Comparison of ENCODE assay signal across 9 mouse cellular contexts in genomic region chr2:136885579-136885978, GRCm38 (mm10). TPM values are rescaled to one million over a fixed set of nuclear protein-coding genes. Genes with fewer than 3 reads are reported as not detected.
DNase-seq lines count a peak whose midpoint lies in the region; ATAC-seq and TF ChIP-seq lines count a peak whose summit lies in the region.
"Had no signal": no experiment of that assay in that cellular context is flagged by ENCODE, and none has a peak within 500 bp of the region (broad histone marks: within the 10 kb centered on the region; RNA-seq: fewer than 3 reads in every experiment).

AL731706.2 (minus strand) TSS chr2:136885679.

- H3K4me1 ChIP-seq in forebrain, embryonic 15.5 days: peaks cover 10% of the 10 kb centered on the region; the same call in 1 of the 2 replicates
- peaks cover 6% of the 10 kb centered on the region for H3K4me1 ChIP-seq in hindbrain, embryonic 14.5 days (replicated peaks; ENCODE audit: control insufficient read depth, insufficient read depth, low read length)
- no peaks in the 10 kb centered on the region for H3K4me1 ChIP-seq in neural tube, embryonic 12.5 days

- H3K9me3 ChIP-seq in forebrain, embryonic 15.5 days: no peaks in the 10 kb centered on the region
- H3K9me3 ChIP-seq in hindbrain, embryonic 14.5 days (ENCODE audit: control insufficient read depth, low read length): no peaks in the 10 kb centered on the region
- H3K9me3 ChIP-seq in neural tube, embryonic 12.5 days: no peaks in the 10 kb centered on the region

- ATAC-seq in forebrain, embryonic 15.5 days (replicated peaks): no peak
- no peak for ATAC-seq in hindbrain, embryonic 14.5 days (ENCODE audit: low FRiP score)
- ATAC-seq in neural tube, embryonic 12.5 days (ENCODE audit: low FRiP score, low read depth): no peak
- no peak for ATAC-seq in activated CD4-positive, CD25-positive, alpha-beta regulatory T cell, adult 4 months

- no peak within 1 kb of the TSS for H3K9ac ChIP-seq in forebrain, embryonic 15.5 days (replicated peaks)
- no peak within 1 kb of the TSS for H3K9ac ChIP-seq in hindbrain, embryonic 14.5 days
- H3K9ac ChIP-seq in neural tube, embryonic 12.5 days: no peak within 1 kb of the TSS

- no peak for TF ChIP-seq CTCF in left cerebral cortex, adult 2 months (IDR thresholded peaks at IDR 0.05)

- intact Hi-C loops in left cerebral cortex, adult 2 months (cut with DNase I): loop anchor here (5.0 kb wide), 1 partner anchor 918 kb away; no protein-coding TSS in a partner anchor

- H3K27ac ChIP-seq in left cerebral cortex, adult 2 months: no peak within 1 kb of the TSS
- H3K27ac ChIP-seq in forebrain, embryonic 15.5 days (replicated peaks): no peak within 1 kb of the TSS
- no peak within 1 kb of the TSS for H3K27ac ChIP-seq in hindbrain, embryonic 14.5 days
- H3K27ac ChIP-seq in neural tube, embryonic 12.5 days: no peak within 1 kb of the TSS

- no peak within 1 kb of the TSS for H3K4me2 ChIP-seq in forebrain, embryonic 15.5 days (replicated peaks)
- no peak within 1 kb of the TSS for H3K4me2 ChIP-seq in hindbrain, embryonic 14.5 days (replicated peaks)
- no peak within 1 kb of the TSS for H3K4me2 ChIP-seq in neural tube, embryonic 12.5 days (replicated peaks)

- DNase-seq in left cerebral cortex, adult 18-20 months (ENCODE audit: low spot score in 2 of 2): no peak
- no peak for DNase-seq in left cerebral cortex, adult 2 months (ENCODE audit: extremely low spot score in 1 of 2, low spot score in 2 of 2)
- no peak for DNase-seq in hindbrain, embryonic 14.5 days (ENCODE audit: low spot score)
- DNase-seq in right cerebral cortex, adult 18-20 months: no peak
- DNase-seq in cerebellum, postnatal 14 days: no peak

- peaks cover 31% of the 10 kb centered on the region for H3K36me3 ChIP-seq in forebrain, embryonic 15.5 days
- peaks cover 48% of the 10 kb centered on the region for H3K36me3 ChIP-seq in hindbrain, embryonic 14.5 days (replicated peaks; ENCODE audit: control insufficient read depth, insufficient read depth)
- H3K36me3 ChIP-seq in neural tube, embryonic 12.5 days: peaks cover 26% of the 10 kb centered on the region

- WGBS in forebrain, embryonic 15.5 days: 95% methylated on average over 2 of the region's 2 CpGs
- 100% methylated on average over 2 of the region's 2 CpGs for WGBS in hindbrain, embryonic 14.5 days
- 95% methylated on average over 2 of the region's 2 CpGs for whole genome bisulfite sequencing in neural tube, embryonic 12.5 days

- no peak within 1 kb of the TSS for H3K4me3 ChIP-seq in left cerebral cortex, adult 2 months
- H3K4me3 ChIP-seq in forebrain, embryonic 15.5 days: no peak within 1 kb of the TSS
- no peak within 1 kb of the TSS for H3K4me3 ChIP-seq in hindbrain, embryonic 14.5 days (replicated peaks; ENCODE audit: low read length)
- H3K4me3 ChIP-seq in neural tube, embryonic 12.5 days: no peak within 1 kb of the TSS

- H3K27me3 ChIP-seq in forebrain, embryonic 15.5 days: no peaks in the 10 kb centered on the region
- H3K27me3 ChIP-seq in hindbrain, embryonic 14.5 days (ENCODE audit: control insufficient read depth, insufficient read depth, low read length): no peaks in the 10 kb centered on the region
- no peaks in the 10 kb centered on the region for H3K27me3 ChIP-seq in neural tube, embryonic 12.5 days (replicated peaks)

RNA-seq across cellular contexts. Expression of gene AL731706.2, which starts in this region (rescaled TPM):
- total RNA-seq in left cerebral cortex, adult 18-20 months (2021): 10 to 100 TPM; 26.9 to 32.8 TPM
- 10 to 100 TPM in 1 of 2 experiments, 1 to 10 TPM in 1; 9.6 to 10.8 TPM for total RNA-seq in left cerebral cortex, adult 2 months (2021)
- 18.7 and 24.9 TPM in 2 replicates for polyA plus RNA-seq in forebrain, embryonic 15.5 days (2015; fragmentation: Nextera tagmentation; extraction: Ambion mirVana)
- 23.4 and 24.4 TPM in 2 replicates for polyA plus RNA-seq in hindbrain, embryonic 14.5 days (2014; fragmentation: Nextera tagmentation; extraction: Ambion mirVana)
- polyA plus RNA-seq in neural tube, embryonic 12.5 days (2016; fragmentation: Nextera tagmentation; extraction: Ambion mirVana): 19.5 and 31.7 TPM in 2 replicates
- polyA plus RNA-seq in activated CD4-positive, CD25-positive, alpha-beta regulatory T cell, adult 4 months (2017; shearing (Covaris generic)): 10 to 100 TPM in 1 of 2 experiments, not detected in 1; 26.6 TPM
- polyA plus RNA-seq: spleen, adult 2 months had no signal
